Mouse (Mus musculus) ovary, postnatal 14 days (tissue): ENCODE measurements around the gene Kcnj4.

Experiments used
- DNase-seq: peaks from one replicate; pipeline ENCODE4 v3.0.0; 2022; ENCODE audit warnings: low spot score

The Kcnj4 gene

GRCm38 (mm10) chr15:79455106-79455810 lies 49.8 kb downstream of the Kcnj4 start, which contains the start of gene Csnk1e:
Gene Csnk1e (minus strand): TSS chr15:79455566.
- DNase-seq, result peak; percentile 52

GRCm38 (mm10) chr15:79453831-79454230 lies 51.2 kb downstream of the Kcnj4 start:
- DNase-seq, result no peak

- DNase-seq, result no peak
These were observed 57.0 kb downstream of the Kcnj4 start for GRCm38 (mm10) chr15:79448041-79448440.

GRCm38 (mm10) chr15:79445786-79446654 lies 59.0 kb downstream of the Kcnj4 start:
- DNase-seq, result no peak

GRCm38 (mm10) chr15:79443856-79444410 lies 61.1 kb downstream of the Kcnj4 start:
- DNase-seq, result no peak

GRCm38 (mm10) chr15:79442961-79443518 lies 62.0 kb downstream of the Kcnj4 start:
- DNase-seq, result no peak

- DNase-seq, result no peak
These were observed 62.8 kb downstream of the Kcnj4 start for GRCm38 (mm10) chr15:79442257-79442611.

- DNase-seq, result peak; percentile 74
These were observed 63.4 kb downstream of the Kcnj4 start for GRCm38 (mm10) chr15:79441331-79442256.

GRCm38 (mm10) chr15:79440651-79441330 lies 64.2 kb downstream of the Kcnj4 start:
- no peak for DNase-seq

GRCm38 (mm10) chr15:79440223-79440622 lies 64.8 kb downstream of the Kcnj4 start:
- no peak for DNase-seq

GRCm38 (mm10) chr15:79439386-79439785 lies 65.7 kb downstream of the Kcnj4 start:
- DNase-seq, result no peak

GRCm38 (mm10) chr15:79438816-79439215 lies 66.2 kb downstream of the Kcnj4 start:
- no peak for DNase-seq

- DNase-seq, result no peak
These were observed 66.7 kb downstream of the Kcnj4 start for GRCm38 (mm10) chr15:79438209-79438810.

- DNase-seq, result no peak
These were observed 67.4 kb downstream of the Kcnj4 start for GRCm38 (mm10) chr15:79437541-79438208.

GRCm38 (mm10) chr15:79436481-79436921 lies 68.5 kb downstream of the Kcnj4 start:
- no peak for DNase-seq

GRCm38 (mm10) chr15:79435191-79435671 lies 69.8 kb downstream of the Kcnj4 start:
- peak; percentile 40 for DNase-seq
